ENCODE assay signal across 8 mouse cellular contexts in genomic region chr4:139208236-139209129, GRCm38 (mm10). TPM values are rescaled to one million over a fixed set of nuclear protein-coding genes. Genes with fewer than 3 reads are reported as not detected.
DNase-seq lines count a peak whose midpoint lies in the region; ATAC-seq and TF ChIP-seq lines count a peak whose summit lies in the region.

No protein-coding gene starts in this region.

- H3K27ac ChIP-seq in forebrain, embryonic 13.5 days, result peak overlapping the region; percentile 14; the same call in 1 of the 2 replicates
- no peak overlapping the region for H3K27ac ChIP-seq in forebrain, embryonic 12.5 days
- H3K27ac ChIP-seq in midbrain, postnatal 0 days (ENCODE audit: low read depth, low read length), result peak overlapping the region; percentile 26; the same call in 1 of the 2 replicates
- no peak overlapping the region for H3K27ac ChIP-seq in midbrain, embryonic 16.5 days (ENCODE audit: low read length)
- H3K27ac ChIP-seq in liver, embryonic 13.5 days, result peak overlapping the region; percentile 61
- no peak overlapping the region for H3K27ac ChIP-seq in midbrain, embryonic 11.5 days (ENCODE audit: low read depth, low read length)

- H3K27me3 ChIP-seq in forebrain, embryonic 13.5 days, result no peaks in the 10 kb centered on the region
- H3K27me3 ChIP-seq in forebrain, embryonic 12.5 days, result no peaks in the 10 kb centered on the region
- H3K27me3 ChIP-seq in midbrain, postnatal 0 days (ENCODE audit: insufficient read depth, low read length), result no peaks in the 10 kb centered on the region
- H3K27me3 ChIP-seq in midbrain, embryonic 16.5 days (ENCODE audit: control insufficient read depth, insufficient read depth, low read depth, low read length), result no peaks in the 10 kb centered on the region
- H3K27me3 ChIP-seq in liver, embryonic 13.5 days, result no peaks in the 10 kb centered on the region
- H3K27me3 ChIP-seq in midbrain, embryonic 11.5 days (ENCODE audit: control insufficient read depth, insufficient read depth, low read length), result no peaks in the 10 kb centered on the region

- no peak for ATAC-seq in forebrain, embryonic 13.5 days
- no peak for ATAC-seq in forebrain, embryonic 12.5 days (ENCODE audit: low FRiP score)
- ATAC-seq in midbrain, postnatal 0 days (ENCODE audit: low FRiP score), result no peak
- ATAC-seq in midbrain, embryonic 16.5 days, result no peak
- ATAC-seq in liver, embryonic 13.5 days (ENCODE audit: low read depth), result no peak
- no peak for ATAC-seq in midbrain, embryonic 11.5 days (ENCODE audit: low FRiP score)

- DNase-seq in midbrain, postnatal 0 days (ENCODE audit: low spot score), result no peak
- no peak for DNase-seq in liver, embryonic 13.5 days
- peak; percentile 42 for DNase-seq in yolk sac, embryonic 10.5 days (ENCODE audit: low spot score)
- no peak for DNase-seq in midbrain, embryonic 11.5 days (ENCODE audit: low spot score, missing footprints)
- no peak for DNase-seq in left cerebral cortex, adult 9 months (ENCODE audit: low spot score in 2 of 2)

- WGBS in forebrain, embryonic 13.5 days, result 77% methylated on average over 9 of the region's 9 CpGs
- 81% methylated on average over 9 of the region's 9 CpGs for WGBS in forebrain, embryonic 12.5 days
- WGBS in midbrain, postnatal 0 days, result 78% methylated on average over 9 of the region's 9 CpGs
- WGBS in midbrain, embryonic 16.5 days, result 80% methylated on average over 9 of the region's 9 CpGs
- WGBS in liver, embryonic 13.5 days (ENCODE audit: insufficient replicate concordance), result 17% methylated on average over 9 of the region's 9 CpGs
- 79% methylated on average over 9 of the region's 9 CpGs for WGBS in midbrain, embryonic 11.5 days

- no peaks in the 10 kb centered on the region for H3K36me3 ChIP-seq in forebrain, embryonic 13.5 days (ENCODE audit: poor library complexity, severe bottlenecking)
- H3K36me3 ChIP-seq in forebrain, embryonic 12.5 days (replicated peaks), result peaks cover 4% of the 10 kb centered on the region; the same call in 1 of the 2 replicates
- no peaks in the 10 kb centered on the region for H3K36me3 ChIP-seq in midbrain, postnatal 0 days (ENCODE audit: insufficient read depth, low read length)
- no peaks in the 10 kb centered on the region for H3K36me3 ChIP-seq in midbrain, embryonic 16.5 days (ENCODE audit: control insufficient read depth, insufficient read depth, low read length)
- peaks cover 22% of the 10 kb centered on the region for H3K36me3 ChIP-seq in liver, embryonic 13.5 days
- no peaks in the 10 kb centered on the region for H3K36me3 ChIP-seq in midbrain, embryonic 11.5 days (ENCODE audit: control insufficient read depth, insufficient read depth, low read length)

- H3K4me3 ChIP-seq in forebrain, embryonic 13.5 days, result no peak overlapping the region
- H3K4me3 ChIP-seq in forebrain, embryonic 12.5 days (replicated peaks), result no peak overlapping the region
- no peak overlapping the region for H3K4me3 ChIP-seq in midbrain, postnatal 0 days (ENCODE audit: low read depth, low read length)
- no peak overlapping the region for H3K4me3 ChIP-seq in midbrain, embryonic 16.5 days (ENCODE audit: low read depth, low read length)
- H3K4me3 ChIP-seq in liver, embryonic 13.5 days (replicated peaks), result no peak overlapping the region
- H3K4me3 ChIP-seq in midbrain, embryonic 11.5 days (ENCODE audit: low read depth, low read length), result no peak overlapping the region

- H3K4me1 ChIP-seq in forebrain, embryonic 13.5 days, result peaks cover 34% of the 10 kb centered on the region
- peaks cover 40% of the 10 kb centered on the region for H3K4me1 ChIP-seq in forebrain, embryonic 12.5 days
- H3K4me1 ChIP-seq in midbrain, postnatal 0 days (ENCODE audit: insufficient read depth, low read length), result no peaks in the 10 kb centered on the region
- H3K4me1 ChIP-seq in midbrain, embryonic 16.5 days (ENCODE audit: control insufficient read depth, insufficient read depth, low read length), result peaks cover 16% of the 10 kb centered on the region
- peaks cover 96% of the 10 kb centered on the region for H3K4me1 ChIP-seq in liver, embryonic 13.5 days (replicated peaks)
- no peaks in the 10 kb centered on the region for H3K4me1 ChIP-seq in midbrain, embryonic 11.5 days (ENCODE audit: control insufficient read depth, insufficient read depth, low read length)

- no peak overlapping the region for H3K4me2 ChIP-seq in forebrain, embryonic 13.5 days
- no peak overlapping the region for H3K4me2 ChIP-seq in forebrain, embryonic 12.5 days
- no peak overlapping the region for H3K4me2 ChIP-seq in midbrain, postnatal 0 days (ENCODE audit: low read depth, low read length, poor library complexity, severe bottlenecking)
- no peak overlapping the region for H3K4me2 ChIP-seq in midbrain, embryonic 16.5 days (ENCODE audit: low read length)
- peak overlapping the region; percentile 9; the same call in 1 of the 2 replicates for H3K4me2 ChIP-seq in liver, embryonic 13.5 days
- H3K4me2 ChIP-seq in midbrain, embryonic 11.5 days, result no peak overlapping the region

- no peak for TF ChIP-seq CTCF in midbrain, postnatal 0 days (IDR thresholded peaks at IDR 0.05)

- H3K9me3 ChIP-seq in forebrain, embryonic 13.5 days (replicated peaks), result no peaks in the 10 kb centered on the region
- no peaks in the 10 kb centered on the region for H3K9me3 ChIP-seq in forebrain, embryonic 12.5 days
- H3K9me3 ChIP-seq in midbrain, postnatal 0 days (ENCODE audit: low read length), result no peaks in the 10 kb centered on the region
- no peaks in the 10 kb centered on the region for H3K9me3 ChIP-seq in midbrain, embryonic 16.5 days (replicated peaks; ENCODE audit: control insufficient read depth, low read length, poor library complexity, severe bottlenecking)
- H3K9me3 ChIP-seq in liver, embryonic 13.5 days (replicated peaks), result no peaks in the 10 kb centered on the region
- no peaks in the 10 kb centered on the region for H3K9me3 ChIP-seq in midbrain, embryonic 11.5 days (ENCODE audit: control insufficient read depth, low read length)

- no peak overlapping the region for H3K9ac ChIP-seq in forebrain, embryonic 13.5 days
- H3K9ac ChIP-seq in forebrain, embryonic 12.5 days, result no peak overlapping the region; the same call in 1 of the 2 replicates
- H3K9ac ChIP-seq in midbrain, postnatal 0 days (replicated peaks; ENCODE audit: low read length, poor library complexity, severe bottlenecking), result 0 out of 2 replicates have a peak overlapping the region, but pooled peaks have one; percentile 19
- no peak overlapping the region for H3K9ac ChIP-seq in midbrain, embryonic 16.5 days (ENCODE audit: low read depth, low read length)
- H3K9ac ChIP-seq in liver, embryonic 13.5 days, result peak overlapping the region; percentile 16; the same call in 1 of the 2 replicates
- no peak overlapping the region for H3K9ac ChIP-seq in midbrain, embryonic 11.5 days (ENCODE audit: low read length)

RNA-seq across cellular contexts. Expression of gene Capzb, which starts 15.8 kb away (rescaled TPM):
- polyA plus RNA-seq in forebrain, embryonic 13.5 days (2015; fragmentation: Nextera tagmentation; extraction: Ambion mirVana), result 309 TPM in 2 replicates
- 307 and 312 TPM in 2 replicates for polyA plus RNA-seq in forebrain, embryonic 12.5 days (2016; fragmentation: Nextera tagmentation; extraction: Ambion mirVana)
- 84.0 and 108 TPM in 2 replicates for total RNA-seq in midbrain, postnatal 0 days (2014; rRNA removed)
- 308 and 309 TPM in 2 replicates for polyA plus RNA-seq in midbrain, postnatal 0 days (2015; fragmentation: Nextera tagmentation; extraction: Ambion mirVana)
- polyA plus RNA-seq in midbrain, embryonic 16.5 days (2015; fragmentation: Nextera tagmentation; extraction: Ambion mirVana), result 316 and 331 TPM in 2 replicates
- 173 and 198 TPM in 2 replicates for polyA plus RNA-seq in liver, embryonic 13.5 days (2015; fragmentation: Nextera tagmentation; extraction: Ambion mirVana)
- polyA plus RNA-seq in midbrain, embryonic 11.5 days (2014; fragmentation: Nextera tagmentation; extraction: Ambion mirVana), result 244 and 249 TPM in 2 replicates

Comparison
In these comparisons a context has a peak if more than half of its experiments do, and no peak if none do; other contexts are left out.
1. H3K27ac ChIP-seq: peak in forebrain, embryonic 13.5 days (single experiment), midbrain, postnatal 0 days (single experiment) and liver, embryonic 13.5 days (single experiment); none in forebrain, embryonic 12.5 days (single experiment), midbrain, embryonic 16.5 days (single experiment) and midbrain, embryonic 11.5 days (single experiment).
2. H3K9ac ChIP-seq: peak in midbrain, postnatal 0 days (single experiment) and liver, embryonic 13.5 days (single experiment); none in forebrain, embryonic 13.5 days (single experiment), forebrain, embryonic 12.5 days (single experiment), midbrain, embryonic 16.5 days (single experiment) and midbrain, embryonic 11.5 days (single experiment).